Mouse (Mus musculus): ENCODE data around the gene Ppp2r5a. TPM values are rescaled to one million over a fixed set of nuclear protein-coding genes. Genes with fewer than 3 reads are reported as not detected.

The Ppp2r5a gene
- polyA plus RNA-seq, 2 experiments from 2014 or later = 44.5 to 70.5 TPM

DNA sequence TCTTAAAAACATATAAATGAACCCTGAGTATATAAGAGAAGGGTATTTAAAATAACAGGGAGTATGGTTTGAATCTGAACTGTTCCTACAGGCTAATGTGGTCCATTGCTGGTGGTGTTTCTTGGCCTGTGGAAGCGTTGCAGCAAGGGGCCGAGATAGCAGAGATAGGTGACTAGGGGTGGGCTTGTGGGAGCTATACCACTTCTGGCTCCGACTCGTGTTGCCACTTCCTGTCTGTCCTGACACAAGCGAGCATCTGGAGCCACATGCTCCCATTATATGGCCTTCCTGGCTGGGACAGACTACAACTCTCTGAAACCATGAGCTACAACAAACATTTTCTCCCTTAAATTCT is 27.5 kb downstream of the Ppp2r5a start:
- ATAC-seq = no peak

DNA sequence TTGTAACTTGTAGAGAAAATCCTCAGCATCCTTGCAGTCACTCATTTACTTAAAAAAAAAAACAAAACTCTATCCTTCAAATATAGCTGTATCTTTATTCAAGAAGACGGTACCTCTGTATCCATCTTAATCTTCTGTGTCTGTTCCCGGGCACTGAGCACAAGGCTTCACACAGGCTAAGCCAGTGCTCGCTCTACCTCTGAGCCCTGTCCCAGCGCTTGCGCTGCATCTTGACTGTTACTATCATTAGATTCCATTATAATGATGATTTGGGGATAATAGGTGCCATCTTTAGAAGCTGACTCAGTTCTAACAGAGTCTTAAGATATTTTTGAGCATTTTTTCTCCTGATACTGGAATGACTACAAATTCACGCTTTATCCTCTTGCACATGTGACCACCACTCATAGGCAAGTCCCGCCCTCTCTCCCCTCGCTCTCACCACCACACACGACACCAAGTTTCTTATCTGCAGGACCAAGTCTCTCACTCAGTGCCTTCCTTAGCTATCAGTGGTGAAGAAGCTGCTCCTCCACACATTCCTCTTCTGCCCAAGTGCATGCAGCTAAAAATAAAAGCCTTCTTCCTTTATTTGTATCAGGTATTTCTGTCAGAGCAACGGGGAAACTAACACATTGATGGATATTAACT is 28.0 kb downstream of the Ppp2r5a start:
- no peak for ATAC-seq

DNA sequence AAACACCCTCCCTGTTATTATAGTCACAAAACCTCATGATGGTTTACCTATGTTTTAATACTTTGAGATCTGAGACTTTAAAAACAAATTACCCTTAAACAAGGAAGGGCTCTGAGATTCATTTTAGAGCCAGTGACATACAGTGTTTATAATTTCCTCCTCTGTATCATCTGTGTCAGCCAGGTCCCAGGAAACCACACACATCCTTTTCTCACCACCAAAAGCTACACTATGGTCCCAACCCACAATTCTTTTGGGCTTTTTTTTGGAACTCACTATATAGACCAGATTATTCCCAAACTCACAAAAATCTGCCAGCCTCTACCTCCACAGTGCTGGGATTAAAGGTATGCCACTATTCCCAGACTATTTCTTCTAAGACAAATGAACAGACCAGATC is 33.9 kb downstream of the Ppp2r5a start:
- ATAC-seq = peak; percentile 67

DNA sequence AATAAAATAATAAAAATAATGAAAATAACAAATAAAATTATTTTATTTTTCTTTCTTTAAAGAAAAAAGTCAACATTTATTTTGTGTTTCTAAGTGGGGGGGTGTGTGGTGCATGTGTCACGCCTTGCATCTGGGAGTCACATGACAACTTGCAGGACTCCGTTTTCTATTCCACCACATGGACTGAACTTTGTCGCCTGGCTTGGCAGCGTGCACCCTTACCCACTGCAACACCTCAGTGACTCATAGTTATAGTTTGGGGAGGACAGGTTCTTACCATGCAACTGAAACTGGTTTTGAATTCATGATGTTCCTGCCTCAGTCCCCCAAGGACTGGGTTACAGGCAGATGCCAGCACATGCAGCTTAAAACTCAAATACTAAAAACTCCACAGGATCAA is 34.9 kb downstream of the Ppp2r5a start:
- ATAC-seq = no peak

DNA sequence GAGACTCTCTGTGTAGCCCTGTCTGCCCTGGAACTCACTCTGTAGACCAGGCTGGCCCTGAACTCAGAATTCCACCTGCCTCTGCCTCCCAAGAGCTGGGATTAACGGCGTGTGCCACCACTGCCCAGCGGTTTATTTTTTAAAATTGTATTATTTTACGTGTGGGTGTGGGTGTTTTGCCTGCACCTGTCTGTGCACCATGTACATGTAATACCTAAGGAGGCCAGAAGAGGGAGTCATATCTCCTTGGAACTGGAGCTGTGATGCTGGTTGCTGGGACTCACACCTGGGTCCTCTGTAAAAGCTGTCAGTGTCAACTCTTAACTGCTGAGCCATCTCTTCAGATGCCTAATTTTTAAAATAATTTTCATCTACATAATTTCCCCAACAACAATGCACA is 38.6 kb downstream of the Ppp2r5a start:
- peak; percentile 74 for ATAC-seq

DNA sequence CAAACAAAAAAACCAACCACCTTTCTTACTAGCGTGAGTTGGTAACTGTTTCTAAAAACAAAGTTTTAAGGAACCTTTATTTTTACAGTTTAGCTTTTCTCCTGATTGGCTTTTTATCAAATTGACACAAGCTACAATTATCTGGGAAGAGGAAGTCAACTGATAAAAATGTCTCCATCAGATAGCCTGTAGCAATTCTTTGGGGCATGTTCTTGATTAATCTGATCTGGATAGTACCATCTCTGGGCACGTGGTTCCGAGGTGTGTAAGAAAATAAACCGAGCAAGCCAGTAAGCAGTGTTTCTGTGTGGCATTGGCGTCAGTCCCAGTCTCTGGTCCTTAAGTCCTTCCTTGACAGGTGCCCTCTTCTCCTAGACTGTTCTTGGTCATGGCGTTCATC is 40.7 kb downstream of the Ppp2r5a start:
- no peak for ATAC-seq

DNA sequence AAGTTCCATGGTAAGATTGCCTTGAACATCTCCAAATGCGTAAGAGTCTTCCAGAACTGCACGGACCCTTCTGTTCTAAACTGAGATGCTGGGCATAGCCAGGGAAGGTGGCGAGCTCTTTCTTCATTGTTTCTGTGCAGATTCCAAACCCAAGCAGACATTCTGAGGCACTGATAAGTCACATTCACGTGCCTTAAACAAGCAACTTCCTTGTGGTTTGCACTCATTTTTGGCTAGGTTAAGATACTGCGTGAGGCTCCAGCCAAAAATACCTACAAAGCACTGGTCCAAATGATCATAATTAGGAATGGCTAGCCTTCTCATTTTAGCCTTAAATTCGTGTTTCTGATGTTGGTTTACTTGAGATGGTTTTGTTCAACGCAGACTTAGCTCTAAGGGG is 43.6 kb downstream of the Ppp2r5a start:
- ATAC-seq = no peak

DNA sequence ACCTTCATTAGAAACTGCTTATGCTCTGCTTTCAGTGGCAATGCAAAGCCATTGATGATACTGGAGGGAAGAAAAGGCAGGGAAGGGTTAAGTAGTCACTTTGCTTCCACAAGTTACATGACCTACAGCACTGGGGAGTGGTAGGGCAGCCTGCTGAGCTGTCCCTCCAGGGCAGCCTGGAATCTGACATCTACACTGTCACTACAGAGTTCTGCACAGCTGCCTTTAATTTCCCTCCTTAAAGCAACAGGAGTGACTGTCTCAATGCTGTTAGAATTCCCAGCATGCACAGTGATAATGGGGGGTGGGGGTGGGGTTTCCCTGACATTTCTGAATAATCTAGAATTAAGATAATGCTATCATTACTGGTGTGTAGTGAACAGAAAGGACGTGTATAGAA is 46.1 kb downstream of the Ppp2r5a start:
- ATAC-seq = no peak

DNA sequence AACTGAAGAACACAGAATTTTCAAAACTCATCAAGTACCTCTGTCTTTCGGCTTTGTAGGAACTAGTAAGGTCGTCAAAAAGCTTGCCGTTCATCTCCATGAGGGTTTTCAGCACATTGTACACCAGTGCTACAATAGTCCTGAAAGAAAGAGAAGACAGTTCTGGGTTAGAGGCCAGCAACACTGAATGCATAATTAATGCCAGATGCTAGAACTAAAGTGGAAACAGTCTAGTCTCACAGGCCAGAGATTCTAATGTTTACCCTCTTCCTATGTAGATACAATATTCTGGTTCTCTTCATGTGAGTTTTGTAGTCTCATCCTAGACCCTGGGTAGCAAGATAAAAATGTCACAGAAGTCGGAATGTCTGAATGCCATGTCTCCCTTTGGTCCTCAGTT is 49.2 kb downstream of the Ppp2r5a start:
- no peak for ATAC-seq

DNA sequence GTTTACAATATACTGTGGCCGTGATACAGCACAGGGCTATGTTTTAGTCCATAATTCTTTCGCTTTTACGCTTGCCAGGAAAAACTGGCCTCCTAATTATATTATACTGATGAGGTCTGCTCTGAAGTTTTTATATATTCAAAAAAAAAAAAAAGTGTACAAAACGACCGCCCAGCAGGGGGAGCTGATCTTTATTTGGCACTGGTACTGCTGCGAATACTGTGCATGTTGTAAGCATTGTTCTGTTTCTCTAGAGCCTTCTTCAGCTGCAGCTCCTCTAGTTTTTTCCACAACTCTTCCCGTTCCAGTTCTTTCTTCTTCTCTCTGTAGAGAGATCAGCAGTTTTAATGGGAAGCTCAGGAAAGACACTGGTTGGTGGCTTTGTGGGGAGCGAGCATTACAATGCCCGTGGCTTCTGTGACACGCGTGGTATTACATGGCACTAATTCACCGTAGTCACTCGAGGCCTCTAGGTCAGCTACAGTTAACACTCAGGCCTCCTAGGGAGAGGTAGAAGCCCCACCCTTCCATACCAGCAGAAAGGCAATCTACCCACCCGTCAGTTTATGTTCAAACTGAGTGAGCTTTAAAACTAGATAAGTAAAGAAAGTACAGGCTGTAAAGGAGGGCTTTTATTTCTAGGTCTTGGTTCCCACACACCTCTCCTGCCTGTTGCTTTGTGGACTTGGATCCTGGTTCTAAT is 50.1 kb downstream of the Ppp2r5a start:
- ATAC-seq = peak; percentile 53

DNA sequence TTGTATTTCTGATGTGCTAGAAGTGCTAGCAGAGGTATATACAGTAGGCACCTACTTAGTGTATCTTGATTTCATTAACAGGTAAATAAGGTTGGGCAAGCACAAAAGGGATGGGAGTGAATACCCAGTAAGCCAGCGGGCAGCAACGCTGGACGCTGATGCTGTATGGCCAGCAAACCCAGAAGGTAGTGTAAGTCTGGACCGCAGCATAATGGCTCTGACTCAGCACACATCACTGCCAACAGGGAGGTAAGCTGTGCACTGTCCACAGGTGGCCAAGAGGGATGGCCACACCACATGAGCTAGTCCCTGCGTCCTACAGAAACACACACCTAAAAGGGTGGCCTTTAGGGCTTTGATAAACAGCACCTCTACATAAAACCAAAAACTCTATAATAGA is 52.7 kb downstream of the Ppp2r5a start:
- no peak for ATAC-seq

DNA sequence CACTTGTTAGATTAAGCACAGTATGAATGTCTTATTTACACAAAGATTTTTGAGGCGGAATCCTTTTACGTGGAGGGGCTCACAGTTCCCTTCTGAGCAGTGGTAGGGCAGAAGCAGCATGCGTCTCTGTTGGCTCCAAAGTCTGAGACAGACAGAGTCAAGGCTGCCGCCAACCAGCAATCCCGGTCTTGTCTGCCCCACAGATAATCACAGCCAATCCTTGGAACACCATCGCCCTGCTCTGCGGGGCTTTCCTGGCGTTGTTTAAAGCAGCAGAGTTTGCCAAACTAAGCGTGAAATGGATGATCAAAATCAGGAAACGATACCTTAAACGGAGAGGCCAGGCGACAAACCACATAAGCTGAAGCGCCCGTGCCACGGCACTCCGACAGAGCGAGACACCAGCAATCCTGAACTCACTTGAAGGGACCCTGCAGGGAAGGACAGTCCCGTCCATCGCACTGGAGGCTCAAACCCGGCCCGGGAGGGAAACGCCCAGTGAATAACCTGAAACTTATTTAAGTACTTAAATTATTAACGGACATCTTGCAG is 53.5 kb downstream of the Ppp2r5a start:
- no peak for ATAC-seq

DNA sequence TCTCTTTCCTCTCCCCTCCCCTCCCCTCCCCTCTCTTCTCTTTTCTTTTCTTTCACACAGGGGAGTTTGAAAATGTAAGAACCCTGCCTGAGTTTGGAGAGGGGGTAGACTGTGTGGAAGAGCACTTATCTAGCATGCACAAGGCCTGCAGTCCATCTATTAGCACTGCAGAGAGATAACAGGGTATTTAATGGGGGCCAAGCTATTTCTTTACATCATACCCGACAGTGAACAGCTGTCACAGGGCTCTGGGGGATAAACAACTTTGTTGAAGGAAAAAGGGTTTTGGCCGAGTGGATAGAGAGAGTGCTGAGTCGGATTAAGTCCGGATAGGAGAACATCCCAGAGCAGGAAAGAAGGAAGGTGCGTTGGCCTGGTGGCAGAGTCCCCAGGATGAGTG is 54.1 kb downstream of the Ppp2r5a start:
- no peak for ATAC-seq

DNA sequence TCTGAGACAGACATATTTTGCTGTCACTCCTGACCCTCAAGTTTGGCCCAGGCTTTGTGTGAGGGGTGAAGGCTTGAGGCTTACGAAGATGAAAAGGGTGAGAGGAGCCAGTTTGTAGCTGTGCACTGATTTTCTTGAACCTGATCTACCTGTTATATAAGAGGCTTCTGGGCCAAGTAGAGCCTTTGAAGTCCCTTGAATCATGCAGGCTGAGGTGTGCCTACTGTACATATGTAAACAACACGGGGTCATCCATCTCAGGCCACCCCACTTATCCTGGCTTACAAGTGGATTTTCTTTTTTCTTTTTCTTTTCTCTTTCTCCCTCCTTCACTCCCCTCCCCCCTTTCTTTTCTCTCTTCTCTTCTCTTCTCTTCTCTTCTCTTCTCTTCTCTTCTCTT is 54.5 kb downstream of the Ppp2r5a start:
- no peak for ATAC-seq

DNA sequence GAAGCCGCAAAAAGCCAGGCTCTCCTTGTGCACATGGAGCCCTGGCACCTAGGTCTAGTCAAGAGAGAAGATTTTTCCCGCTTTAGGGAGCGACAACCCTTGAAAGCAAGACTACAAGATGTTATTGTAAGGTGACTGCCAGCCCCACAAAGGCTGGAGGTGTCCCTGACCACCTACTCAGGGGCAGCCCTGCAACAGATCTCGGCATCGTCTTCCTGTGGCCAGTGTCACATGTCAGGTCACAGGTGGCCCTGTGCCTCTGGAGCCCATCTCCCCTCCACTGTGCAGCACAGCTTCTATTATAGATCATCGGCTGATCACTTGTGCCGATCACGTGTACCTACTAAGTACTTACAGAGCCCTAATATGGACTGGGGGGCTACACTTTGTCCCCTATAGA is 55.5 kb downstream of the Ppp2r5a start:
- ATAC-seq = no peak

DNA sequence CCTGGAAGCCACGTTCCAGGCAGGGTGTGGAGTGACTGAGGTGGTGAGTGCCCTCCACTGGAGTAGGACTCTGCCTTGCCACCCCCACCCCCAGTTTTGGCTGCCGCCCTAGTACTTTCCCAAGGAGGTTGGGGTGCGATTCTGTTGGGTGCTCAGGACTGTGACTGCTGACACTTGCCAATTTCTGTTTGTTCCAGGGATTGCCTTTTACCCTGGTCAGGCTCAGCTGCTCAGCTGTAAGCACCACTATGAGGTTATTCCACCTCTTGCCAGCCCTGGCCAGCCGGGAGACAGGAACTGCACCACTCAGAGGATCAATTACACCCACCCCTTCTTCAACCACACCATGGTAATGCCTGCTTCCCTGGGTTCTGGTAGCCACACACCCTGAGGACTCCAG is 62.5 kb downstream of the Ppp2r5a start:
- ATAC-seq = no peak

DNA sequence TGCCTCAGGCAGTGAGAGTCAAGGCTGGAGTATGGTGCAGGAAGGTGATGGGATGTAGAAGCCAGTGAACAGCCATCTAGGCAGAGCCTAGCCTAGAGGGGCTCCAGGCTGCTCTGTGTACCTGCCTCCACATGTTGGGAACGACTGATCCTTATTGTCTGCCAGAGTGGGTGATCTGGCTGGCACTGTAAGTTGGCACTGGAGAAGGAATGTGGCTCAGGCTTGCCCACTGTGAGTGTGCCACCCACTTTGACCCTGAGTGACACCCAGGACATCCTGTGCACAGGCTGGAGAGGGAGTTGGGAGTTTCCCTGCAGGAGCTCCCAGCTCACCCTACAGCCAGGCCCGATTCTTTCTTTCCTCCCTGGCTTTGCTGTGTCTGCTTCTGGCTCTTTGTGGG is 63.2 kb downstream of the Ppp2r5a start:
- ATAC-seq = no peak

DNA sequence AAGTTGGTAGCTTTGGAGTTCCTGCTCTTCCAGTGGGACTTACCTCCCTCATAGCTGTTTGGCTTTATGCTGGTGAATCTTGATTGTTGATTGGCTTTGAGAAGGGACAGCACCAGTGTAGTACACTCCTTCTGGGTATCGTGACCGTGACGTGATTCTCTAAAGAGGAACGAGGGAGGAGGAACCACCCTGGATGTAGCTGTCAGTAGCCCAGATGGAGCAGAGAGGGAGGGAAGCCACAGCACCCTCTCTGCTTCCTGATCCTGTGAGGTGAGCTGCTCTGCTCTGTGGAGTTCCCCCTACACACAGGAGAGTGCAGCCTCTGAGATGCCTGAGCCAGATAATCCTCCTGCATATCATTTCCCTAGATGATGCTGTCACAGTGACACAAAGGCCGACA is 68.6 kb downstream of the Ppp2r5a start:
- no peak for ATAC-seq

DNA sequence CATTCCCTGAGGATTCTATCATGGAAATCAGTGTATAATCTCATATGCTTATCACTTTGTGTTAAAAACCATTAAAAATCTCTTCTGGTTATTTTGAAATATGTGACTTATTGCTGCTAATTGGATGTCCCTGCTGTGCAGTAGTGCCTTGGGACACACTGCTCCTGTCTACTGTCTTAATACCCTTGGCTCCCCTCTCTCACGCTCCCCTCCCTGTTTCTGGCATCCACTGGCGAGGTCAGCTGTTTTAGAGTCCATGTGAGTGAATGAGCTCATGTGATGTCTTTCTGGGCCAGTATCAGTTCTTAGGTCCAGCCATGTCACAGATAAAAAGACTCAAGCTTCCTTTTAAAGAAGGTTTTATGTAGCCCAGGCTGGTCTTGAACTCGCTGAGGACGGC is 72.7 kb downstream of the Ppp2r5a start:
- no peak for ATAC-seq

DNA sequence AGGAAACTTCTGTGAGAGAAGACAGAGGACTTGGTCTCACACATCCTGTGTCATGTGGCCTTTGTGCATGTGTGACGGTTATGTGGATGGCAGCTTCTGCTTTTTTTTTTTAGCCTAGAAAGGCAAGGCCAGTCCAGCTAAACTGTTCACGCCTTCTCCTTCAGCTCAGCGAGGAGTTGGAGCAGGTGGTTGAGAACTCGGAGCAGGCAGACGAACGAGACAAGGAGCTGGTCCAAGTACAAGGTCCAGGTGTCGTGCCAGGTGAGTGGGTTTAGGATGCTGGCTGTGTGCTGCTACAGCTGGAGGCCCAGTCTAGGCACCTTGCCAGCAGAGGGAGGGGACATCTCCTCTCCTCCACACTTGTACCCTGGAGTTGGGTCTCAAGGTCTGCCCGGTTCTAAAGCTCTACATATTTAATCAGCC is 75.0 kb downstream of the Ppp2r5a start:
- ATAC-seq = no peak

DNA sequence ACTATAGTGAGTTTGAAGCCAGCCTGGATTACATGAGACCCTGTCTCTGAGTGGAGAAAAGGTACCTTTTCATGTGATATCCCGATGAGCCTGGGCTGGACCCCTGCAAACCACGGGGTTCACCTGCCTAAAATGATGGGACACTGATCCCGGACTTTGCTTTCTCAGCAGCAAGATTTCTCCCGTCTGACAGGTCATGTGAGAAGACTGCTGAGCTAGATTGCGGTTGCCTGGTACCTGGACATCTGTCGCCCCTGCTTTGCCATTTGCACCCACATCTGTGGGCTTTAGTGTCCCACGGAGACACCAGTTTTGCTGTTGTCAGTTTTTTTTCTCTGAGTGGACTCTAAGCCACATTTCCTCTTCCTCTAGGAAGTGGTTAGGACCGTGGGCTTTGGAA is 75.8 kb downstream of the Ppp2r5a start:
- no peak for ATAC-seq

DNA sequence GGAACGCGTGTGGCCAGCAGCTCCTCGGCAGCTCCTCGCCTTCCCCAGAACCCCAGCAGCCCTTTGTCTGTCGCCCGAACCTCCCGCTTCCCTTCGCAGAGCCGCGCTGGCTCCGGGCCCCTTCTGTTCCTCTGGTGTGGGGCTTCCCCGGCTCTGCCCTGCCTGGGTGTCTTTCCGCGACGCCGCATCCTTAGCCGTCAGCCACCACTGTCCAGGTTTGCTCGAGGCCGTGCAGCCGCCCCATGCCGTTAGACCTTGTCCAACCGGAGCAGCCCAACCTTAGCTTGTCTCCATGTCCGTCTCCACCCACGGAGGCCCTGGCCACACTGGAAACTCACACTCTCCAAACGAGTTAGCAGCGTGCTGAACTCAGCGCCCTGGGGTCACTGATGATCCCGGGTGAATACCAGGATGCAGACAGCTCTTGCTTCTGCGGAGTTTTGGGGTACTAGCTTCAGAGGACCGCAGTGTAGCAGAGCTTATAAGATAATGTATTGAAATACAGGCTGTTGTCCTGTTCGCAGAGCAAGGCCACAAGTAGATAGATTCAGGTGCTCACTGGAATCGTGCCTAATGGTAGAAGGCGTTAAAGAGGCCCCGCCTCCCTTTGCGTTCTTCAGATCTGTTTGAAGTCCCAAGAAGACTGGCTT is 76.7 kb downstream of the Ppp2r5a start:
- ATAC-seq = peak; percentile 78

DNA sequence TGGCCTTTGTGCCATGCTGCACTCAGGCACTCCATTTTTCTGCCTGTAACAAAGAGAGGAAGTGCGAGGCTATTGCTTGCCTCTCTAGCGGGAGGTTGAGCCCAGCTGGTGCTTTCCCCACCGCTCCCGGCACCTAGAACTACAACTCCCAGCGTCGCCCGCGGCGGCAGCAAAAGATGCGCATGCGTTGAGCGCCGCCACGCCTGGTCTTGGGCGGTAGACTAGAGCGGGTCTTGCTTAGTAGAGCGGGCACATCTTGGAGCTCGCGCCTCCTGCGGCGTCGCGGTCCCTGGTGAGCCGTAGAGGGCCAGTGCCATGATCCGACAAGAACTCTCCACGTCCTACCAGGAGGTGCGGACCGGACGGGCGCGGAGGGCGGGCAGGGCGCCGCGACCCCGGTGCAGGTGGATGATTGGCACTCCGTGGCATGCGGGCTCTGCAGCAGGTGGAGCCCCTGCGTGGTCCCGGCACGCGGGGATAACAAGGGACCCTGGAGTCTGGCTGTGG is 77.3 kb downstream of the Ppp2r5a start, which contains the start of gene Tmem206:
TSS of gene Tmem206 (plus strand) at position 187 of the 507 bp plus-strand sequence.
- ATAC-seq = peak; percentile 88

Measured in CD4-positive, CD25-positive, alpha-beta regulatory T cell, adult 4 months (primary cell).